Mouse (Mus musculus) megakaryocyte progenitor cell, adult 5-6 weeks (primary cell): Measurements from ENCODE around the gene Por. TPM values are rescaled to one million over a fixed set of nuclear protein-coding genes. Genes with fewer than 3 reads are reported as not detected.
A peak's percentile ranks its signal among the peaks of the same experiment; 100 is the strongest.

ENCODE experiments used
- ATAC-seq: replicated peaks from 2 replicates; pipeline ENCODE4 v1.8.0; 2016; ENCODE audit warnings: mild to moderate bottlenecking, moderate TSS enrichment, inconsistent platforms; ENCODE audit not compliant: poor library complexity
- total RNA-seq, 2 experiments: library from RNA; stranded (forward) in 1 of 2; stranded (reverse) in 1 of 2; fragments of 157-497, 149-512 nt in 1 of 2; fragments of 200-1000 nt in 1 of 2; gene quantifications; 2 replicates each; pipeline versions ENCODE4 v1.2.3 to v1.2.4; 2015 to 2017

Gene Por
- 12.7 and 21.3 TPM in 2 replicates for total RNA-seq (2015)
- total RNA-seq (2017), result 25.2 and 36.5 TPM in 2 replicates

- peak; percentile 91 for ATAC-seq
Measured at GRCm38 (mm10) chr5:135669741-135670275, at the start of gene Por. Gene Por (plus strand): TSS chr5:135670033.

GRCm38 (mm10) chr5:135620526-135620925 lies 49.3 kb upstream of the Por start:
- ATAC-seq, result no peak

DNA sequence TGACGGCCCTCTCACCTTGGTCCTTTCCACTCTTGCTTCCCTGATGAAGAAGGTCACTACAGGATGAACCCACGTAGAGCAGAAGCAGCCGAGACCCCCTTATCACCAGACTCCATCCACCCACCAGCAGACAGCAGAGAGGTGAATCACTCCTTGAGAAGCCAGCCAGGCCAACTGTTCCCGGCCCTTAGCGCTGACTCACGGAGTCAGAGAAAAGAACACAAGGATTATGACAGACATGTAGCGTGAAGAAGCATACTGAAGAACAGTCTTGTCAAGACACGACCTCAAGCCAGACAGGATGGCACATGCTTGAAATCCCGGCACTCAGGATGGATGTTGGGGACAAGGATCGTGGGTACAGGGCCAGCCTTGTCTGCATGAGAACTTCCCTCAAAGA lies 48.1 kb upstream of the Por start:
- no peak for ATAC-seq

GRCm38 (mm10) chr5:135623006-135623563 lies 46.7 kb upstream of the Por start:
- no peak for ATAC-seq

GRCm38 (mm10) chr5:135628916-135629315 lies 40.9 kb upstream of the Por start:
- no peak for ATAC-seq

GRCm38 (mm10) chr5:135629401-135629800 lies 40.4 kb upstream of the Por start:
- ATAC-seq, result no peak

DNA sequence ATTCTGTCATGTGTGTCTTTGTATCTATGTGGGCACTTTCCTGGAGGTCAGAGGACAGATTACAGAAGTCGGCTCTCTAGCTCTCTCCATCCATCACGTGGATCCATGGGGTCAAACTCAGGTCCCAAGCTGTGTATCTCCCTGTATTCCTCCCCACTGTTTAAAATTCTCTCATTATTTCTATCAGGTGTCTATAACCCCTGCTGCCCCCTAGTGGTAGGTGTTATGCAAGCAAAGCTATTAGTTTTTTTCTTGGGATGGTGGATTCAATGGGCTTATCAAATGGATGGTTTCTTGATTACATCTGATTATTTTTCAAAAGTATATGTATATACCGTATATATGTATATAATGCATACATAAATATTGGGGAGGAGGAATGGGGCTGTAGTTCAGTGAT lies 39.2 kb upstream of the Por start:
- ATAC-seq, result peak; percentile 42; the same call in 1 of the 2 replicates

DNA sequence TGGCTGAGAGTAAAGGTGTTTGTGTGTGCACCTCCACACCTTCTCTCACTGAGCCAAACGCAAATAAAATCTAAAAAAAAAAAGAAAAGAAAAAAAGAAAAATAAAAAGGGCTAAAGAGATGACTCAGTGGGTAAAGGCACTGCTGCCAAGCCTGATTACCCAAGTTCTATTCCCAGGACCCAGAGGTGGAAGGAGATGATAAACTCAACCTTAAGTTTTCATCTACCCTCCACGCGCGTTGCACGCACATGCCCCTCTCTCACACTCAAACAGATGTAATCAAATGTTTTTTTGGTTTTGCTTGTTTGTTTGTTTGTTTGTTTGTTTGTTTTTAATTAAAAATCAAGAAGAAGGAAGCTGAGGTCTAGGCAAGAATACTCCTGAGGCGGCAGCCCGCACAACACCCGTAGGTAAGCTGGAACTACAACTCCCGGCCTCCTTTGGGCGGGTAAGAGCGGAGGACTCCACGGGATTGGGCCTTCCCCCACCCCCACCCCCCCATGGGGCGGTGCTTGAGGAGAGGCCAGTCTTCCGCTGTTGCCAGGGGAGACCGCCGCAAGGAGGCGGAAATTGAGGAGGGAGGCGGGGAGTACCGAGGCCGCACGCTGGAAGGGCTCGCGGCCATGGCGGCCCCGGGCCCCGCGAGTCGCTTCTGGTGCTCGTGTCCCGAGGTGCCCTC lies 37.6 kb upstream of the Por start, which contains the start of gene Rhbdd2:
Gene Rhbdd2 (plus strand): TSS at position 502 of the 680 bp plus-strand sequence.
- ATAC-seq, result peak; percentile 97

DNA sequence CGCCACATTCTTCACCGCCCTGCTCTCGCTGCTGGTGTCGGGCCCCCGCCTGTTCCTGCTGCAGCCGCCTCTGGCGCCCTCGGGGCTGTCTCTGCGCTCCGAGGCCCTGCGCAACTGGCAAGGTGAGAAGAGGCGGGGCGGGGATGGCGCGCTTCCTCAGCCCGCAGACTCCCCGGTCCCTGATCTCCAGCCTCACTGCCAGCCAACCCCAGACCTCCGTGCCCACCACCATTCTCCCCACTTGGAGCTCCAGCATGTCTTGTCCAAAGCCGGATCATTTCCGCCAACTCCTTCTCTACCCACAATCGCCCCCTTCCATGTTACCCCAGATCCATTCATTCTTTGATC lies 37.1 kb upstream of the Por start:
- ATAC-seq, result peak; percentile 35

DNA sequence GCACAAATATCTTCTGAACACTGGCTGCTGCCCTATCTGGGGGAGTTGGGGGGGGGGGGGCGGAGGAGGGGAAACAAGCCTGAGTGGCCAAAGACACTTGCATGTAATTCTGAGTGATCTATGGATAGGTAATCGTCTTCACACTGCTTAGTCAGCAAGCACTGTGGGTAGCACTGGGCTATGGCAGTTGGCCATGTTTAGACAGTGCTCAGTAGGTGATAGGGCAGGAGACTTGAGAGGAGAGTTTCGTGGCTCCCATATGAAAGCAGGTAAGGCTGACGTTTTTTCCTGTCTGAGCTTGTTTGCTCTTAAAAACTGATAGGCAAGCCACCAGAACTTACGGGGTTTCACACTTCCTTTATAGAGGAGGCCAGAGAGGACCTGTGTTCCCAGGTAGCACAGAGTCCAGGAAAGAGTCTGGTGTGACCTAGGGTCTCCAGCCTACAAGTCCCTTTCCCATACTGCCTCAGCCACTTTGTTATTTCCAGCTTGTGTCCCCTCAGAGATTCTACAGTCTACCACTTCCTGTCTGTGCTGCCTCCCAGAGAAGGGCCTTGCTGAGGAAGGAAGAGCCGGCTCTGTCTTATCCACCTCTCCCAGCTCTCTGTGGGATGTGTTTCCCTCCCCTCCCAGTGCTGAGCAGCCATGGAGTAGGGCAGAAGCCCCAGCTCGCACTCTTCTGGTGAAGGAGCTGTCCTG lies 29.9 kb upstream of the Por start:
- peak; percentile 65 for ATAC-seq

GRCm38 (mm10) chr5:135640459-135640789 lies 29.4 kb upstream of the Por start:
- no peak for ATAC-seq

DNA sequence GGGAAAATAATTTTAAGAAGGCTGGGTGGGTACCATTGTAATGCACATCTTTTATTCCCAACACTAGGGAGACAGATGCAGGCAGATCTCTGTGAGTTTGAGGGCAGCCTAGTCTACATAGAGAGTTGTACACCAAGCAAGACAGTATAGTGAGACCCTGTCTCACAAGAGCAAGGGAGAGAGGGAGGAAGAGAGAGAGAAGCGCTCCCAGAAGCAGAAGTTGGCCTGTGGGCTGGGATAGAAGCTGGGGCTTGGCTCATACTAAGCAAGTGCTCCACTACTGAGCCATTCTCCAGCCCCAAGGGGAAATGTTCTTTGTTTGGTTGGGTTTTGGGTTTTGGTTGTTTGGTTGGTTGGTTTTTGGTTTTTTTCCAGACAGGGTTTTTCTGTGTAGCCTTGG lies 28.8 kb upstream of the Por start:
- no peak for ATAC-seq

GRCm38 (mm10) chr5:135642686-135643551 lies 26.9 kb upstream of the Por start:
- ATAC-seq, result peak; percentile 85

DNA sequence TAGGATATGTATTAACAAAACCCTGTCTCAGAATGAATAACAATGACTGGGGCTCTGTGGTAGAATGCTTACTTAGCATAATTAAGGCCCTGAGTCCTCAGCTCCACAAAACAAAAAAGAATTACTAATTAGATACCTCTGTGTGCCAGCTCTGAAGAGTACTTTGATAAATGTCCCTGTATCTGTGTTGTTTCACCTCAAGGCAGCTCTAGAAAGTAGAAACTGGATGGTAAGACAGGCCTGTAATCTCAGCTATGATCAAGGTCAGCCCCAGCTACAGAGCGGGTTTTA lies 26.3 kb upstream of the Por start:
- ATAC-seq, result no peak

DNA sequence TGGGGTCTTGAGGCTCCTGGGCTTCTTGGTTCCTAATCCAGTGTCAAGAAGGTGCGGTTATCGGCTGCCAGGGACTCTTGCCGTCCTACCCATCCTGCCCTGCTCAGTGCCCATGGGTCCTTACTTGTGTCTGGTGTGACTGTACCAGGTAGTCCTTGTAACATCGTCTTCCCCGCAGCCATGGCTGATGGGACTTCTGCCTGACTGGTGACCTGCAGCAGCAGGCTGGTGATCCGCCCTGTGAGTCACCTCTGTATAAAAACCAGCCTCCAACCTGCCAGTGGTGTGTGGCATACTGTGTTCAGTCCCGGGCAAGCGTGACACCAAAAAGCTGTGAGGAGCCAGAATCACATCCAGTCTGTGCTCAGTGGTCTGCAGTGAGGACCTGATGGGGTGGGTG lies 26.0 kb upstream of the Por start:
- no peak for ATAC-seq

DNA sequence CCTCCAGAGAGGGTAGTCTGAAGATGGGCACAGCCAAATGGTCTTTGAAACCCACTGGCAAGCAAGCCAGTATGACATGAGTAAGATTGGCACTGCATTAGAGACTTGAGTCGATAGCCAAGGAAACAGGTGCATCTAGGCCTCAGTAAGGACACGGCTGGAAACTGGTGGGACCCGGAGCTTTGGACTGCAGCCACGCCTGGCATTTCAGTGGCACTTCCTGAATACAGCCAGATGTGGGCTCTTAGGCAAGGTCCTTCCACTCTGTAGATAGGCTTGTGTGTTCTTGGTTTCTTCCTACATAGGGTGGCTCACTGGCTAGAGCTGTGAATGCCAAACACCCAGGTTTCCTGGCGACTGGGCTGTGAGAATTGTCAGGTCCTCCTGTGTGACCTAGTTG lies 24.5 kb upstream of the Por start:
- ATAC-seq, result no peak

- ATAC-seq, result no peak
Measured at GRCm38 (mm10) chr5:135646038-135646437, 23.8 kb upstream of the Por start.

GRCm38 (mm10) chr5:135648461-135649308 lies 21.1 kb upstream of the Por start:
- ATAC-seq, result peak; percentile 56

- ATAC-seq, result no peak
Measured at GRCm38 (mm10) chr5:135649309-135649633, 20.6 kb upstream of the Por start.

- ATAC-seq, result no peak
Measured at GRCm38 (mm10) chr5:135651536-135651935, 18.3 kb upstream of the Por start.

GRCm38 (mm10) chr5:135653209-135653608 lies 16.6 kb upstream of the Por start:
- no peak for ATAC-seq
